Mouse (Mus musculus) B cell, adult 67 days (primary cell): Measurements from ENCODE around the gene Kdelr3. TPM values are rescaled to one million over a fixed set of nuclear protein-coding genes. Genes with fewer than 3 reads are reported as not detected.

Source experiments
- total RNA-seq, 2 experiments: library from RNA; stranded (reverse); gene quantifications; 4 replicates each; pipeline ENCODE4 v1.2.4; 2023

Kdelr3 gene
- not detected for total RNA-seq

DNA sequence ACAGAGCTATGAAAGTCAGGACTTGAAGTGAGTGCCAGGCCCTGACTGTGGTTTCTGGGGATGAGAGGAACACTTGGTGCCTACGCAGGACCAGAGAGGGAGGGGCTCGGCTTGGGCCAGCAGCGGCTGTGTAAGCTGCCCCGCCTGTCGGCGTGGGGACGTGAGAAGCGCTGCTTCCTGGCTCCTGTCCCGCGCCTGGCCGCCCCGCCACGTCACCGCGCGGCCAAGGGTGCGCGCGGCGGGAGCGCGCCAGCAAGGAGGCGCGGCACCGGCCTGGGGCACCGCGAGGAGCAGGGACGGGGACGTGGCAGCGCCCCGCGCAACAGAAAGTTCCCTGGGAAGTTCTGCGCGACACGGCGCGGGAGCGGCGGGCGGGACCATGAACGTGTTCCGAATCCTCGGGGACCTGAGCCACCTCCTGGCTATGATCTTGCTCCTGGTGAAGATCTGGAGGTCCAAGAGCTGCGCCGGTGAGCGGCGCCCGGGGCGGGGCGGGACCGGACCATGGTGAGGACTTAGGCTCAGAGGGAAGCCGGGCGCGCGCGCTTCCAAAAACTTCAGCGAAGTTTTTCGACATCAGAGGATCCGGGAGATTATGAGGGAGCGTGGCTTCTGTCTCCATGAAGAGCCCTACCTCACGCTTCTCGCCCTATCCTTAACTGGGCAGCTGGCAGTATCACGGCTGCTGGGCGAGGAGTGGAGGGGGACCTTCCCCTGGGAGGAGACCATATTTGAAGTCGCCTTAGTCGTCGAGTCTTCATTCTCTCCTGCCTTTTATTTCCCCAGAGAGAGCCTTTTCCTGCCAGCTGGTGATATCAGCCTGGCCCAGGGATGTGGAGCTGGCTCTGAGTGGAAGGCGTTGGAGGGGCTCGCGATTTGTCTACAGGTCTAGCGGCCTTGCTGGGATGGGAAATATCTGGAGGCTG, at the start of gene Kdelr3:
Kdelr3 (plus strand) TSS at position 241 of the 926 bp plus-strand sequence.

DNA sequence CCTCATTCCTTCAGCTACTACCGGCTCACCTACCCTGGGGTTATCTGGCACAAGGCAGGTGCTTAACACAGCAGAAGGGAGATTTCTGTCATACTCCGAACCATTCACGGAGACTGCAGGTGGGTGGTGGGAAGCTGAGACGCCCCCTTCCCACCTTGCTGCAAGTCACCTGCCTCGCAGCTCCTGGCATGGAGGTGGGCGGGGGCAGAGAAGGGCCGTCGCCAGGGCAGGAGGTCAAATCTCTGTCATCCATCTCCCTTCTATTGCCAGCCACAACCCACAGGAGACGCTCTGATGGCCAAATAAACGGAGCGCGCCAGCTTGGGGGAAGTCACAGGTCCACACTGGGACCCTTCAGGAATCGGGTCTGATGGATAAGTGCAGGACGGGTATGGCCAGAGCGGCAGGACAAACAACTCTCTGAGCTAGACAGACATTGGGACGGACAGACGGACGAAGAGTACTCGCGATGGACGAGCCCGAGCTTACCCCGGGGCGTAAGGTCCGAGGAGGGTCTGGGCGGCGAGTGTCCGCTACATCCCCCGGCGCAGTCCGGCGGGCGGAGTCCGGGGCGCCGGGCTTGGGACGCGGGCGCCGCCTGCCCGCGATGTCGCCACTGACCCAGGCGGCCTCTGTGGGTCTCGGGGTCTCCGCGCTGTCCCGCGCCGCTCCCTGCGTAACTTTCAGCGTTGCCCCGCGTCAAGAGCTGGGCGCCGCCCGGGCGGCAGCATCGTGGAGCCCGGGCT, 11.3 kb upstream of the Kdelr3 start, which contains the start of gene Kcnj4:
Kcnj4 (minus strand) TSS at position 535 of the 746 bp plus-strand sequence.

GRCm38 (mm10) chr15:79546410-79547288, 30.4 kb downstream of the Kdelr3 start, which contains the start of gene Ddx17:
TSS of gene Ddx17 (minus strand) at chr15:79546741.

Other genes starting within 250 kb of the Kdelr3 start
- gene Baiap2l2, start 230.9 kb upstream of the Kdelr3 start, total RNA-seq = not detected
- gene Pla2g6, start 188.0 kb upstream of the Kdelr3 start, total RNA-seq = 10 to 100 TPM; 13.9 to 17.1 TPM
- gene Maff, start 169.8 kb upstream of the Kdelr3 start, total RNA-seq = 10 to 100 TPM; 19.4 to 43.8 TPM
- 10 to 100 TPM; 34.2 to 39.4 TPM for gene Tmem184b, start 112.8 kb upstream of the Kdelr3 start, total RNA-seq
- gene Csnk1e, start 60.8 kb upstream of the Kdelr3 start, total RNA-seq = 10 to 100 TPM; 25.2 to 39.6 TPM
- not detected for gene Kcnj4, start 11.2 kb upstream of the Kdelr3 start, total RNA-seq
- gene Ddx17, start 30.3 kb downstream of the Kdelr3 start, total RNA-seq = 100 to 1,000 TPM; 438 to 445 TPM
- not detected for gene Dmc1, start 88.7 kb downstream of the Kdelr3 start, total RNA-seq
- 1 to 10 TPM; 3.3 to 3.6 TPM for gene Fam227a, start 142.5 kb downstream of the Kdelr3 start, total RNA-seq
- 1 to 10 TPM; 6.8 to 8.3 TPM for gene Cby1, start 142.8 kb downstream of the Kdelr3 start, total RNA-seq
- 100 to 1,000 TPM; 105 to 109 TPM for gene Tomm22, start 154.4 kb downstream of the Kdelr3 start, total RNA-seq
- 10 to 100 TPM; 23.9 to 33.6 TPM for gene Josd1, start 171.5 kb downstream of the Kdelr3 start, total RNA-seq
- gene Gtpbp1, start 174.4 kb downstream of the Kdelr3 start, total RNA-seq = 10 to 100 TPM; 69.7 to 81.8 TPM
- gene Sun2, start 226.1 kb downstream of the Kdelr3 start, total RNA-seq = 100 to 1,000 TPM; 349 to 351 TPM